Mouse (Mus musculus) brain, embryonic 14.5 days (tissue): Measurements from ENCODE around the gene Tsen2. TPM values are rescaled to one million over a fixed set of nuclear protein-coding genes. Genes with fewer than 3 reads are reported as not detected.

Source experiments
- DNase-seq: peaks from one replicate; pipeline ENCODE4 v3.0.0-alpha.2; 2011; ENCODE audit warnings: low read depth
- CTCF ChIP-seq: fragments of 200-500 bp; IDR thresholded peaks from 2 replicates; pipeline ENCODE4 v1.5.1; 2012; ENCODE audit warnings: inconsistent platforms, mild to moderate bottlenecking, moderate library complexity, borderline replicate concordance; ENCODE audit not compliant: insufficient read depth, insufficient read length; ENCODE audit errors: extremely low read depth
- POLR2A ChIP-seq: fragments of 200-500 bp; IDR thresholded peaks from 2 replicates; pipeline ENCODE4 v1.6.1; 2012; ENCODE audit warnings: mild to moderate bottlenecking, inconsistent platforms, borderline replicate concordance; ENCODE audit not compliant: poor library complexity, insufficient read depth, insufficient read length, severe bottlenecking; ENCODE audit errors: extremely low read depth
- polyA plus RNA-seq: library from polyadenylated mRNA; depleted of rRNA; stranded (reverse); fragments of >200 nt; gene quantifications from 2 replicates; pipeline ENCODE4 v1.2.3, GENCODE M21; 2012; rRNA removed

Tsen2 gene
- polyA plus RNA-seq, 1 experiment: 19.8 TPM

DNA sequence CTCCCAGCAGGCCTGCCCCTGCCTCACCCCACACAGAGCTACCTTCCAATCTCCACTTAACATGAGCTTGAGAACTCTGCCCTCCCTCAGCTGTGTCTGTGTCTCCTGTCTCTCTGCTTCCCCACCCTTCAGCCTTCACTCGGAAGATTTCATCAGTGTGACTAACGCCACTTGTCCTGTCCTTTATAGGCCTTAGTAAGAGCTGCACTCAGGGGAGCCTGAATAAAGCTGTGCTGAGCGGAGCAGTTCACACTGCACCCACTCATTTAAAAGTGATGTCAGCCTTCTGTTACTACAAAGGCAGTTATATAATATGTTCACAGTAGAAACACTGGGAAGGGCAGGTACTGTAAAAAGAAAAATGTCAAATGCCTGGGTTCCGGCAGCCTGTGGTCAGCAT is 63.0 kb downstream of the Tsen2 start:
- DNase-seq: no peak
- no peak for TF ChIP-seq CTCF
- TF ChIP-seq POLR2A: no peak

DNA sequence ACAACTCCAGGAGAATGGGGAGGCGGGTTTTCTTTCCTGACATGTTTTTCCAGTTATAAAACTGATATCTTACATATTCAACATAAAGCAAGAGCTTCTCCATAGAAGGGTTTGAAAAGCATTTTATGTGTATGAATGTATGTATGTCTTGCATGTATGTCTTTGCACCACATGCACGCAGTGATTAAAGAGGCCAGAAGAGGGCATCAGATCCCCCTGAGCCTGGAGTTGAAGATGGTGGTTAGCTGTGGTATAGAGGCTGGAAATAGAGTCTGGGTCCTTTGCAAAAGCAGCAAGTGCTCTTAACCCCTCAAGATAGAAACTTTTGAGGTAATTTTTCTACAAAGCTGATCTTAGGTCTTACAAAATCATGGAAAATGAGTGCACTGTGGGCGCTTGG is 64.7 kb downstream of the Tsen2 start:
- DNase-seq: peak; percentile 55
- TF ChIP-seq POLR2A (no peak), CTCF (peak; percentile 54; the same call in 1 of the 2 replicates)

GRCm38 (mm10) chr6:115610301-115610700 is 65.8 kb downstream of the Tsen2 start:
- no peak for TF ChIP-seq POLR2A
- no peak for TF ChIP-seq CTCF
- DNase-seq: no peak

DNA sequence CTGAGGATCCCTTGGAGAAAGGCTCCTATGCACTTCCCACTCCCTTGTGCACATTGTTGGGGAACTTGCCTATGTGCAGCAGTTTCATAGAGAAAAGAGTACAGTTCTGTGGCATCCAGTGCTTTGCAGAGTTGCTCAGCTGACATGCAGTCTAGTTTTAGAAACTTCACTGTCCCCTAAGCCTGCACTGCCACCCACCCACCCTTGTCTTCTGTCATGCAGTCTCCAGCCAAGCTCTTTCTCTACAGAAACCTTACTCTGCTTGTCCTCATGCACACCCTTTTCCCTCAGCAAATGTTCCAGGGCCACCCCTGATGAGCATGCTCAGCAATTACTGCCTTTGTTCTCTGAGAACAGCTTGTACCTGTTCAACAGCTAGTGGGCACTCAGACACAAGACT is 69.3 kb downstream of the Tsen2 start:
- DNase-seq: no peak
- TF ChIP-seq POLR2A (no peak), CTCF (no peak)

- TF ChIP-seq CTCF: no peak
- no peak for DNase-seq
Measured at GRCm38 (mm10) chr6:115615983-115616382, 71.5 kb downstream of the Tsen2 start.

- no peak for DNase-seq
- TF ChIP-seq CTCF (no peak), POLR2A (no peak)
Measured at GRCm38 (mm10) chr6:115619818-115620217, 75.4 kb downstream of the Tsen2 start.

DNA sequence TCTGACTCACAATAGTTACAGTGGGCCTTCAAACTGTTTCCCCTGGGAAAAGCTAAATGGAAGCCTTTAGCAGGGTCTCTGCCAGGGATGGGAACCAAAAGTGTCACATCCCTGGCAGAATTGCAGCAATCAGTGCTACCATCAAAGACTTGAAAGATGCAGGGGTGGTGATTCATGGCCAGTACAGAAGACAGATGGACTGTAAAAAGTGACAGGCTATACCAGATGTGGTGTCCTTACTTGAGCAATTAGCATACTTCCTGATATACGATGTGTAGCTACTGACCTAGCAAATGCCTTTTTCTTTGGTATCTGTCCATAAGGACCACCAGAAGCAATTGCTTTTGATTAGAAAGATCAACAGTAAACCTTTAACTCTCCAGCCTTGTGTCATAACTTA is 76.5 kb downstream of the Tsen2 start:
- DNase-seq: no peak
- TF ChIP-seq POLR2A (no peak), CTCF (no peak)

DNA sequence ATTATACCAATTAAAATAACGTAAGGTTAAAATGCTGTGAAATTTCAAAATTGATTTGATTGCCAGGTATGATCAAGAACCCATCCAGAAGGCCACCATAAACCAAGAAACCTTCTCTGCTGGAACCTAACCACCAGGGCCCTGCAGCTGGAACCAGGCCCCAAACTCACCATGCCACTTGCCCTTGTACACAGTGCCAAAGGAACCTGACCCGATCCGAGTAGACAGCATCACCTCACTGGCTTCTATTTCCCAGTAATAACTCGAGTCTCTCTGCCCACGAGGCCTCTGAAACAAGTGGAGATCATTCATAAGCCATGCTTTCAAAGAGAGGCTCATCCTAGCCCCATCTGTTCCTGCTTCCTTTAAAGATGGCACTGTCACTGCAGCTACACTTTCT is 81.7 kb downstream of the Tsen2 start:
- TF ChIP-seq CTCF (no peak), POLR2A (no peak)
- no peak for DNase-seq

Other genes with a start within 250 kb of the Tsen2 start
- 0.16 and 0.40 TPM in 2 replicates for gene Pparg, start 183.7 kb upstream of the Tsen2 start, polyA plus RNA-seq
- 0.10 TPM in 1 of 2 replicates, not detected in the other for gene Mkrn2os, start 47.9 kb downstream of the Tsen2 start, polyA plus RNA-seq
- 32.6 and 44.7 TPM in 2 replicates for gene Mkrn2, start 57.2 kb downstream of the Tsen2 start, polyA plus RNA-seq
- 249 and 289 TPM in 2 replicates for gene Raf1, start 132.0 kb downstream of the Tsen2 start, polyA plus RNA-seq
- gene Tmem40, start 217.7 kb downstream of the Tsen2 start, polyA plus RNA-seq: 1.1 and 1.6 TPM in 2 replicates
- gene Cand2, start 229.9 kb downstream of the Tsen2 start, polyA plus RNA-seq: 30.5 and 37.1 TPM in 2 replicates